Mouse (Mus musculus) lung, embryonic 15.5 days (tissue): ENCODE data around the gene Gm13275. TPM values are rescaled to one million over a fixed set of nuclear protein-coding genes. Genes with fewer than 3 reads are reported as not detected.
"Not testable (repeated sequence)": the region's sequence is repeated elsewhere in the genome, so short reads cannot be mapped to it uniquely, and the experiment has no call there.

Source experiments
- ATAC-seq: fragments of 200-750 bp; cut with Nextera tagmentation; 2 replicates; pipeline ENCODE4 v1.8.0; 2017; ENCODE audit warnings: moderate number of reproducible peaks, borderline replicate concordance; ENCODE audit not compliant: low FRiP score, low TSS enrichment; ENCODE audit errors: extremely low read depth
- H3K27ac ChIP-seq: fragments of 300-500 bp; sonication (generic); 2 replicates; pipeline ENCODE4 v1.5.1; 2015; ENCODE audit warnings: moderate library complexity, mild to moderate bottlenecking, inconsistent platforms
- H3K27me3 ChIP-seq: fragments of 300-500 bp; sonication (generic); 2 replicates; pipeline ENCODE4 v1.6.1; 2015; ENCODE audit warnings: inconsistent platforms
- H3K36me3 ChIP-seq: fragments of 300-500 bp; sonication (generic); 2 replicates; pipeline ENCODE4 v1.6.1; 2015; ENCODE audit warnings: inconsistent platforms
- H3K4me1 ChIP-seq: fragments of 300-500 bp; sonication (generic); 2 replicates; pipeline ENCODE4 v1.6.1; 2015; ENCODE audit warnings: inconsistent platforms
- H3K4me2 ChIP-seq: fragments of 300-500 bp; sonication (generic); 2 replicates; pipeline ENCODE4 v1.6.1; 2015; ENCODE audit warnings: inconsistent platforms, mild to moderate bottlenecking, moderate library complexity
- H3K4me3 ChIP-seq: fragments of 300-500 bp; sonication (generic); 2 replicates; pipeline ENCODE4 v1.5.1; 2015; ENCODE audit warnings: mild to moderate bottlenecking, inconsistent platforms
- H3K9ac ChIP-seq: fragments of 300-500 bp; sonication (generic); 2 replicates; pipeline ENCODE4 v1.6.1; 2015; ENCODE audit warnings: inconsistent platforms
- H3K9me3 ChIP-seq: fragments of 300-500 bp; sonication (generic); 2 replicates; pipeline ENCODE4 v1.6.1; 2016; ENCODE audit warnings: inconsistent platforms
- WGBS: fragments of 180-500 bp; shearing (Covaris S2); methylation state at CpG from one replicate; pipeline ENCODE4 v1.1.7; 2015; 5-methylcytosine and 5-hydroxymethylcytosine counted together
- polyA plus RNA-seq: library from polyadenylated mRNA; unstranded; fragments of >200 nt; fragmentation: Nextera tagmentation; extraction: Ambion mirVana; gene quantifications from 2 replicates; pipeline ENCODE4 v1.2.1, GENCODE M21; 2015

Gm13275 gene
- polyA plus RNA-seq, 1 experiment from 2014 or later: not detected

- not testable (repeated sequence) for H3K4me1 ChIP-seq, H3K9ac ChIP-seq, H3K9me3 ChIP-seq, ATAC-seq, H3K36me3 ChIP-seq, H3K27me3 ChIP-seq
- peak within 1 kb of the TSS; percentile 25; the same call in 1 of the 2 replicates for H3K4me3 ChIP-seq
- 0 out of 2 replicates have a peak within 1 kb of the TSS, but pooled peaks have one; percentile 63 for H3K27ac ChIP-seq
- H3K4me2 ChIP-seq: peak within 1 kb of the TSS; percentile 38
- WGBS: no CpG with 5 or more reads among the region's 8 CpGs
Measured at GRCm38 (mm10) chr4:88805231-88805630, 10.9 kb downstream of the Gm13275 start, which contains the start of gene Gm13288. Gene Gm13288 (plus strand): TSS chr4:88805531.

GRCm38 (mm10) chr4:88805761-88806160 lies 11.5 kb downstream of the Gm13275 start:
- not testable (repeated sequence) for H3K9ac ChIP-seq, H3K4me1 ChIP-seq, H3K9me3 ChIP-seq, H3K27me3 ChIP-seq, ATAC-seq, H3K36me3 ChIP-seq
- Histone ChIP-seq H3K4me3 (peak overlapping the region; percentile 25; the same call in 1 of the 2 replicates), H3K4me2 (peak overlapping the region; percentile 38), H3K27ac (0 out of 2 replicates have a peak overlapping the region, but pooled peaks have one; percentile 63)
- WGBS: 0% methylated on average over 12 of the region's 34 CpGs

DNA sequence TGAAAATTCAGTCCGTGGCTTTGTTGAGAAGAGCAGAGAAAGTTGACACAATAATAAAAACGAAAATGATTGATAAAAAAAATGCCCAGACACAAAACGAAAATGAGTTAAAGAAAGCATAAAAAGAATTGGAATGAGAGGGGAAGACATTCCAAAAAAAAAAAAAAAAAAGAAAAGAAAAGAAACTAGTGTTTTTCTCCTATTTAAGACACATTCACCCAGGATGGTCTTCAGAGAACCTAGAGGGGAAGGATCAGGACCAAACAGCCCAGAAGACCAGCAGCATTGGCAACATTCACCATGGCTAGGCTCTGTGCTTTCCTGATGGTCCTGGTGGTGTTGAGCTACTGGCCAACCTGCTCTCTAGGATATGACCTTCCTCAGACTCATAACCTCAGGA lies 21.6 kb downstream of the Gm13275 start, which contains the start of gene Ifna7:
Gene Ifna7 (plus strand): TSS at position 301 of the 400 bp plus-strand sequence.
- no peaks in the 10 kb centered on the region for H3K27me3 ChIP-seq
- ATAC-seq: no peak
- H3K4me3 ChIP-seq: no peak within 1 kb of the TSS
- no peaks in the 10 kb centered on the region for H3K4me1 ChIP-seq
- 39% methylated on average over 3 of the region's 3 CpGs for WGBS
- no peaks in the 10 kb centered on the region for H3K36me3 ChIP-seq
- no peaks in the 10 kb centered on the region for H3K9me3 ChIP-seq
- H3K9ac ChIP-seq: no peak within 1 kb of the TSS
- no peak within 1 kb of the TSS for H3K4me2 ChIP-seq
- no peak within 1 kb of the TSS for H3K27ac ChIP-seq

GRCm38 (mm10) chr4:88819659-88820058 lies 25.4 kb downstream of the Gm13275 start, which contains the start of gene Ifna11:
Gene Ifna11 (plus strand): TSS chr4:88819959.
- Histone ChIP-seq H3K4me3 (no peak within 1 kb of the TSS), H3K27me3 (no peaks in the 10 kb centered on the region), H3K36me3 (no peaks in the 10 kb centered on the region), H3K27ac (no peak within 1 kb of the TSS), H3K4me2 (no peak within 1 kb of the TSS), H3K9me3 (no peaks in the 10 kb centered on the region), H3K9ac (no peak within 1 kb of the TSS), H3K4me1 (no peaks in the 10 kb centered on the region)
- ATAC-seq: no peak
- 83% methylated on average over 1 of the region's 1 CpGs for WGBS

DNA sequence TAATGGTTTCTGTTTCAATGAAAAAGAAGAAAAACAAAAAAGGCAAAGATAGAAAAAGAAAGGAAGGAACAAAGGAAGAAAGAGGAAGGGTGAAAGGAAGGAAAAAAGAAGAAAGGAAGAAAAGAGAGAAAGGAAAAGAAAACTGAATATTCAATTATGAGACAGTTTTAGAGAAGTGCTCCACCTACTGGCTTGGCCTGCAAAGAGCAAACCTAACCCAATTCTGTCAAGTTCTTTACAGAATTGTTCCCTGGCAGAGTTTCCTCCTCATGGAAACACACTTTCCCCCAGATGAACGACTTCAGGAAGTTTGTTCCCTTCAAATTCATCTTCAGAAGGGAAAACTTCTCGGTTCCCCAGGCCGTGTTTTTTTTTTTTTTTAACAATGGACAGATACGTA lies 28.7 kb downstream of the Gm13275 start:
- Histone ChIP-seq H3K4me1 (no peaks in the 10 kb centered on the region), H3K4me3 (no peak overlapping the region), H3K27ac (no peak overlapping the region), H3K9ac (no peak overlapping the region), H3K36me3 (no peaks in the 10 kb centered on the region), H3K4me2 (no peak overlapping the region), H3K9me3 (no peaks in the 10 kb centered on the region), H3K27me3 (no peaks in the 10 kb centered on the region)
- 22% methylated on average over 4 of the region's 4 CpGs for WGBS
- ATAC-seq: no peak

- H3K27me3 ChIP-seq, H3K9ac ChIP-seq, H3K4me3 ChIP-seq, H3K27ac ChIP-seq, H3K9me3 ChIP-seq, H3K4me1 ChIP-seq, H3K36me3 ChIP-seq, ATAC-seq, H3K4me2 ChIP-seq: not testable (repeated sequence)
Measured at GRCm38 (mm10) chr4:88827116-88827515, 32.8 kb downstream of the Gm13275 start, which contains the start of gene Ifna6. Gene Ifna6 (plus strand): TSS chr4:88827416.

DNA sequence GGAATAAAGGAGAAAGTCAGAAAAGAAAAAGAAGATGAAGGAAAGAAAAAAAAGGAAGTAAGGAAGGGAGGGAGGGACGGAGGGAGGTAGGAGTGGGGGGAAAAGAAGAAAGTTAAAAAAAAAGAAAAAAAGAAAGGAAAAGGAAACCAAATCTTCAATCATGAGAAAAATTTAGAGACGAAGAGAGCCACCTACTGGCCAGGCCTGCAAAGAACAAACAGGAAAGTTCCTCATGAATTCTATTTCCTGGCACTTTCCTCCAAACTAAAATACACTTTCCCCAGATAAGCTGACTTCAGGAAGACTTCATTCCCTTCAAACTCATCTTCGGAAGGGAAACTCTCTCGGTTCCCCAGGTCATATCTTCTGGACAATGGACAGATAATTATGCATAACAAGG lies 36.2 kb downstream of the Gm13275 start:
- no peaks in the 10 kb centered on the region for H3K4me1 ChIP-seq
- H3K27ac ChIP-seq: no peak overlapping the region
- no peak overlapping the region for H3K9ac ChIP-seq
- no peak overlapping the region for H3K4me2 ChIP-seq
- no peaks in the 10 kb centered on the region for H3K9me3 ChIP-seq
- H3K27me3 ChIP-seq: no peaks in the 10 kb centered on the region
- 20% methylated on average over 4 of the region's 4 CpGs for WGBS
- no peak overlapping the region for H3K4me3 ChIP-seq
- no peaks in the 10 kb centered on the region for H3K36me3 ChIP-seq
- no peak for ATAC-seq

GRCm38 (mm10) chr4:88835225-88835624 lies 40.9 kb downstream of the Gm13275 start, which contains the start of gene Ifna5:
Gene Ifna5 (plus strand): TSS chr4:88835525.
- 87% methylated on average over 1 of the region's 1 CpGs for WGBS
- H3K4me3 ChIP-seq, ATAC-seq, H3K4me2 ChIP-seq, H3K27me3 ChIP-seq, H3K27ac ChIP-seq, H3K36me3 ChIP-seq, H3K9ac ChIP-seq, H3K4me1 ChIP-seq, H3K9me3 ChIP-seq: not testable (repeated sequence)

GRCm38 (mm10) chr4:88838828-88839227 lies 44.5 kb downstream of the Gm13275 start:
- H3K27ac ChIP-seq: no peak overlapping the region
- no peaks in the 10 kb centered on the region; the same call in 1 of the 2 replicates for H3K27me3 ChIP-seq
- H3K36me3 ChIP-seq: no peaks in the 10 kb centered on the region
- H3K9ac ChIP-seq: no peak overlapping the region
- no peak for ATAC-seq
- no peaks in the 10 kb centered on the region for H3K4me1 ChIP-seq
- no peak overlapping the region for H3K4me2 ChIP-seq
- H3K4me3 ChIP-seq: no peak overlapping the region
- WGBS: 51% methylated on average over 3 of the region's 3 CpGs
- H3K9me3 ChIP-seq: no peaks in the 10 kb centered on the region

- no peaks in the 10 kb centered on the region for H3K9me3 ChIP-seq
- H3K4me1 ChIP-seq: no peaks in the 10 kb centered on the region
- H3K27ac ChIP-seq: no peak overlapping the region
- H3K27me3 ChIP-seq: no peaks in the 10 kb centered on the region; the same call in 1 of the 2 replicates
- H3K36me3 ChIP-seq: no peaks in the 10 kb centered on the region
- ATAC-seq: no peak
- WGBS: 58% methylated on average over 3 of the region's 3 CpGs
- H3K4me3 ChIP-seq: no peak overlapping the region
- H3K9ac ChIP-seq: no peak overlapping the region
- no peak overlapping the region for H3K4me2 ChIP-seq
Measured at GRCm38 (mm10) chr4:88840058-88840457, 45.8 kb downstream of the Gm13275 start.

DNA sequence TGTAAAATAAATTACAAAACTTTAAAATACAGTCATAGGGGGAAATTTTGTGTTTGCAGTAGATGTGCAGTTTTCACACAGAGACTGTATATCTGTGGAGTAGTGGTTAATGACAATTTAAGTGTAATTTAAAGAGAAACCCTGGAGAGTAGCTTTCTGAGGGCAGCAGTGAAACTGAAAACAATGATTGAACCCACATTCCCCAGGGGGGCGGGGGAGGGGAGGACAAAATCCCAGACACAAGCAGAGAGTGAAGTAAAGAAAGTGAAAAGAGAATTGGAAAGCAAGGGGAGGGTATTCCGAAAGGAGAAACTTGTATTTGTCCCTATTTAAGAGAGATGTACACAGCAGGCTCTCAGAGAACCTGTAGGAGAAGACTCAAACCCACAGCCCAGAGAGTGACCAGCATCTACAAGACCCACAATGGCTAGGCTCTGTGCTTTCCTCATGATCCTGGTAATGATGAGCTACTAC lies 47.2 kb downstream of the Gm13275 start, which contains the start of gene Ifna4:
Gene Ifna4 (plus strand): TSS at position 424 of the 474 bp plus-strand sequence.
- Histone ChIP-seq H3K9me3 (no peaks in the 10 kb centered on the region), H3K4me2 (no peak within 1 kb of the TSS), H3K36me3 (no peaks in the 10 kb centered on the region), H3K4me1 (no peaks in the 10 kb centered on the region), H3K9ac (no peak within 1 kb of the TSS), H3K4me3 (no peak within 1 kb of the TSS), H3K27me3 (no peaks in the 10 kb centered on the region; the same call in 1 of the 2 replicates), H3K27ac (no peak within 1 kb of the TSS)
- WGBS: 38% methylated on average over 2 of the region's 2 CpGs
- ATAC-seq: no peak
